Mouse (Mus musculus): ENCODE data around the gene Lrrk1. TPM values are rescaled to one million over a fixed set of nuclear protein-coding genes. Genes with fewer than 3 reads are reported as not detected.

The Lrrk1 gene
- polyA plus RNA-seq, 1 experiment, result 31.0 TPM

- H3K4me1 ChIP-seq (ENCODE audit: control insufficient read depth, insufficient read depth, low read length), result peaks cover 15% of the 10 kb centered on the region
- no peak overlapping the region for H3K27ac ChIP-seq (ENCODE audit: insufficient read depth, low read length)
- TF ChIP-seq POLR2A (IDR thresholded peaks at IDR 0.05; ENCODE audit: low read depth, low read length) (no peak), CTCF (IDR thresholded peaks at IDR 0.05; ENCODE audit: borderline replicate concordance, insufficient read depth, low read length) (no peak)
- peak overlapping the region; percentile 25; the same call in 1 of the 2 replicates for H3K4me3 ChIP-seq (ENCODE audit: insufficient read depth, low read length)
Observed at GRCm38 (mm10) chr7:66386411-66386810, 1.7 kb downstream of the Lrrk1 start.

- 0 out of 2 replicates have a peak overlapping the region, but pooled peaks have one; percentile 97 for H3K27ac ChIP-seq (ENCODE audit: insufficient read depth, low read length)
- TF ChIP-seq CTCF (IDR thresholded peaks at IDR 0.05; ENCODE audit: borderline replicate concordance, insufficient read depth, low read length) (no peak), POLR2A (IDR thresholded peaks at IDR 0.05; ENCODE audit: low read depth, low read length) (no peak)
- H3K4me3 ChIP-seq (ENCODE audit: insufficient read depth, low read length), result no peak overlapping the region
- peaks cover 15% of the 10 kb centered on the region for H3K4me1 ChIP-seq (ENCODE audit: control insufficient read depth, insufficient read depth, low read length)
Observed at GRCm38 (mm10) chr7:66385826-66386225, 2.3 kb downstream of the Lrrk1 start.

GRCm38 (mm10) chr7:66384891-66385290 lies 3.3 kb downstream of the Lrrk1 start:
- TF ChIP-seq CTCF (IDR thresholded peaks at IDR 0.05; ENCODE audit: borderline replicate concordance, insufficient read depth, low read length), result no peak
- TF ChIP-seq POLR2A (IDR thresholded peaks at IDR 0.05; ENCODE audit: low read depth, low read length), result no peak
- peak overlapping the region; percentile 97 for H3K27ac ChIP-seq (ENCODE audit: insufficient read depth, low read length)
- no peak overlapping the region for H3K4me3 ChIP-seq (ENCODE audit: insufficient read depth, low read length)
- peaks cover 15% of the 10 kb centered on the region for H3K4me1 ChIP-seq (ENCODE audit: control insufficient read depth, insufficient read depth, low read length)

GRCm38 (mm10) chr7:66384213-66384612 lies 3.9 kb downstream of the Lrrk1 start:
- H3K4me1 ChIP-seq (ENCODE audit: control insufficient read depth, insufficient read depth, low read length), result peaks cover 15% of the 10 kb centered on the region
- H3K27ac ChIP-seq (ENCODE audit: insufficient read depth, low read length), result peak overlapping the region; percentile 97
- TF ChIP-seq CTCF (IDR thresholded peaks at IDR 0.05; ENCODE audit: borderline replicate concordance, insufficient read depth, low read length) (no peak), POLR2A (IDR thresholded peaks at IDR 0.05; ENCODE audit: low read depth, low read length) (no peak)
- H3K4me3 ChIP-seq (ENCODE audit: insufficient read depth, low read length), result no peak overlapping the region

- TF ChIP-seq CTCF (IDR thresholded peaks at IDR 0.05; ENCODE audit: borderline replicate concordance, insufficient read depth, low read length), result no peak
- no peak for TF ChIP-seq POLR2A (IDR thresholded peaks at IDR 0.05; ENCODE audit: low read depth, low read length)
- Histone ChIP-seq H3K4me1 (ENCODE audit: control insufficient read depth, insufficient read depth, low read length) (peaks cover 15% of the 10 kb centered on the region), H3K4me3 (ENCODE audit: insufficient read depth, low read length) (no peak overlapping the region), H3K27ac (ENCODE audit: insufficient read depth, low read length) (peak overlapping the region; percentile 50; the same call in 1 of the 2 replicates)
Observed at GRCm38 (mm10) chr7:66376560-66376959, 11.6 kb downstream of the Lrrk1 start.

GRCm38 (mm10) chr7:66375736-66376135 lies 12.4 kb downstream of the Lrrk1 start:
- peak overlapping the region; percentile 94 for H3K27ac ChIP-seq (ENCODE audit: insufficient read depth, low read length)
- no peak for TF ChIP-seq POLR2A (IDR thresholded peaks at IDR 0.05; ENCODE audit: low read depth, low read length)
- no peak for TF ChIP-seq CTCF (IDR thresholded peaks at IDR 0.05; ENCODE audit: borderline replicate concordance, insufficient read depth, low read length)
- peaks cover 19% of the 10 kb centered on the region for H3K4me1 ChIP-seq (ENCODE audit: control insufficient read depth, insufficient read depth, low read length)
- H3K4me3 ChIP-seq (ENCODE audit: insufficient read depth, low read length), result no peak overlapping the region

- peaks cover 31% of the 10 kb centered on the region for H3K4me1 ChIP-seq (ENCODE audit: control insufficient read depth, insufficient read depth, low read length)
- no peak overlapping the region for H3K27ac ChIP-seq (ENCODE audit: insufficient read depth, low read length)
- H3K4me3 ChIP-seq (ENCODE audit: insufficient read depth, low read length), result no peak overlapping the region
- TF ChIP-seq POLR2A (IDR thresholded peaks at IDR 0.05; ENCODE audit: low read depth, low read length) (no peak), CTCF (IDR thresholded peaks at IDR 0.05; ENCODE audit: borderline replicate concordance, insufficient read depth, low read length) (no peak)
Observed at GRCm38 (mm10) chr7:66373391-66373790, 14.8 kb downstream of the Lrrk1 start.

GRCm38 (mm10) chr7:66370970-66371369 lies 17.2 kb downstream of the Lrrk1 start:
- TF ChIP-seq POLR2A (IDR thresholded peaks at IDR 0.05; ENCODE audit: low read depth, low read length), result no peak
- no peak for TF ChIP-seq CTCF (IDR thresholded peaks at IDR 0.05; ENCODE audit: borderline replicate concordance, insufficient read depth, low read length)
- Histone ChIP-seq H3K4me3 (ENCODE audit: insufficient read depth, low read length) (no peak overlapping the region), H3K27ac (ENCODE audit: insufficient read depth, low read length) (peak overlapping the region; percentile 96), H3K4me1 (ENCODE audit: control insufficient read depth, insufficient read depth, low read length) (peaks cover 31% of the 10 kb centered on the region)

- H3K4me3 ChIP-seq (ENCODE audit: insufficient read depth, low read length), result no peak overlapping the region
- TF ChIP-seq POLR2A (IDR thresholded peaks at IDR 0.05; ENCODE audit: low read depth, low read length) (no peak), CTCF (IDR thresholded peaks at IDR 0.05; ENCODE audit: borderline replicate concordance, insufficient read depth, low read length) (no peak)
- H3K27ac ChIP-seq (ENCODE audit: insufficient read depth, low read length), result peak overlapping the region; percentile 96
- H3K4me1 ChIP-seq (ENCODE audit: control insufficient read depth, insufficient read depth, low read length), result peaks cover 28% of the 10 kb centered on the region
Observed at GRCm38 (mm10) chr7:66369934-66370445, 18.2 kb downstream of the Lrrk1 start.

- peak overlapping the region; percentile 96 for H3K27ac ChIP-seq (ENCODE audit: insufficient read depth, low read length)
- TF ChIP-seq POLR2A (IDR thresholded peaks at IDR 0.05; ENCODE audit: low read depth, low read length), result 0 out of 2 replicates have a peak, but pooled peaks have one; percentile 44
- no peak for TF ChIP-seq CTCF (IDR thresholded peaks at IDR 0.05; ENCODE audit: borderline replicate concordance, insufficient read depth, low read length)
Observed at GRCm38 (mm10) chr7:66369071-66369933, 18.8 kb downstream of the Lrrk1 start.

More at GRCm38 (mm10) chr7:66369071-66369933, 18.8 kb downstream of the Lrrk1 start:
- peaks cover 28% of the 10 kb centered on the region for H3K4me1 ChIP-seq (ENCODE audit: control insufficient read depth, insufficient read depth, low read length)
- no peak overlapping the region for H3K4me3 ChIP-seq (ENCODE audit: insufficient read depth, low read length)
